Mouse (Mus musculus) Patski (cell line): ENCODE data around the gene Rassf8. TPM values are rescaled to one million over a fixed set of nuclear protein-coding genes. Genes with fewer than 3 reads are reported as not detected.
A peak's percentile ranks its signal among the peaks of the same experiment; 100 is the strongest.

Experiments used
- ATAC-seq: fragments of 100-300 bp; one replicate; pipeline ENCODE4 v1.8.0; 2021
- CTCF ChIA-PET: fragments of 350-600 bp; sonication (Branson Sonifier 250); formaldehyde crosslinking; loops from one replicate; lab custom pipeline; 2022; ENCODE audit warnings: inconsistent platforms; lab: Charles Lee
- POLR2A ChIA-PET: fragments of 350-600 bp; sonication (Branson Sonifier 250); formaldehyde crosslinking; loops from one replicate; lab custom pipeline; 2022; ENCODE audit warnings: antibody characterized with exemption, inconsistent platforms; lab: Charles Lee
- DNase-seq: peaks from one replicate; pipeline ENCODE4 v3.0.0-alpha.2; 2011; ENCODE audit warnings: low read depth, low spot score
- H3K27me3 ChIP-seq: fragments of 371-371 bp; one replicate; pipeline ENCODE4 v1.5.1; 2021
- CTCF ChIP-seq: fragments of 100-300 bp; IDR thresholded peaks from one replicate; pipeline ENCODE4 v1.5.1; 2021
- in situ Hi-C: fragments of 300-500 bp; cut with MboI; formaldehyde crosslinking; loops from 3 replicates; pipeline ENCODE4 v1.11.1; 2018; ENCODE audit warnings: low pct_unique_long_range_greater_than_20kb, mixed read lengths
- polyA plus RNA-seq: library from polyadenylated mRNA; unstranded; gene quantifications from one replicate; pipeline ENCODE4 v1.2.3, GENCODE M21; 2021

Rassf8 gene
- polyA plus RNA-seq, 1 experiment from 2014 or later, result 41.8 TPM

DNA sequence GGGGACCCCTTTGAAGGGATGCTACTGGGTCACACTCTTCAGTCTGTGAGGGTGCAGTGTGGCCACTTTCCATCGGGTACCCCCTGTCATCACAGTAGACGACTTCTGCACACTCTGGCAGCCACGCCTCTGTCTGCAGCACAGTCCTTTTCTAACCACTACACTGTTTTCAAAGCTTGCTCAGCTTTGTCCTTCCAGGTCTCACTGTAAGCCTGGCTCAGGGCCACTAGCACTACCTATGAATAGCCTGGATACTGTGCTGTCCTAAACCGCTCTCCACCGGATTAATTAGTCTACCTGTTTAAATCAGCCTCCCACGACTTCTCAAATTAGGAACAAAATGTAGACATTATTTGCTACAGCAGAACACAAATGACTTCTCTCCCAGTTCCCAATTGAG is 63.5 kb downstream of the Rassf8 start:
- no peaks in the 10 kb centered on the region for H3K27me3 ChIP-seq
- DNase-seq (no peak), ATAC-seq (no peak)
- in situ Hi-C loops, result no loop called here
- POLR2A ChIA-PET, result no interaction called here
- TF ChIP-seq CTCF, result no peak
- CTCF ChIA-PET, result interaction anchor here (1.9 kb wide), 1 partner anchor 16 kb away, joined by 6 read pairs; no protein-coding TSS in a partner anchor

DNA sequence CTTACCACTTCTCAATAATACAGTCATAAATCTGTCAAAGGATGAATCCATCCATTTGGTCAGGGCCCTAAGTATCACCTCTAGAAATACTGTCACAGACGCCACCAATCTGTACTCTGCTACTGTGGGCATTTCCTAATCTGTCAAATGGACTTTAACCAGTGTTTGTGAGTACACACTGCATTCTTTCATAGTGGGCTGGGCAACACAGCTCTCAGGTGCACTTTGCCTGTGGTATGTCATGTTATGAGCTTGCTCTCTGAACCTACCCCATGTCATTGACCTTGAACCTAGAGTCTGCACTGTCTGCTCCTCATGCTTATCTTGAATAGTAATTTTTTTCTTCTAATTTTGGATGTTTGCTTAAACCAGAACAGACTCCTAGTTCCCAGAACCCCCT is 64.6 kb downstream of the Rassf8 start:
- ChIA-PET POLR2A (no interaction called here), CTCF (no interaction called here)
- TF ChIP-seq CTCF, result no peak
- in situ Hi-C loops, result no loop called here
- ATAC-seq, result no peak
- H3K27me3 ChIP-seq, result no peaks in the 10 kb centered on the region
- DNase-seq, result no peak

GRCm38 (mm10) chr6:145815200-145815599 is 68.7 kb downstream of the Rassf8 start:
- ChIA-PET POLR2A (no interaction called here), CTCF (interaction anchor here (1.2 kb wide), 1 partner anchor 11 kb away, joined by 3 read pairs; no protein-coding TSS in a partner anchor)
- in situ Hi-C loops, result no loop called here
- no peak for ATAC-seq
- TF ChIP-seq CTCF, result no peak
- no peaks in the 10 kb centered on the region for H3K27me3 ChIP-seq
- no peak for DNase-seq

DNA sequence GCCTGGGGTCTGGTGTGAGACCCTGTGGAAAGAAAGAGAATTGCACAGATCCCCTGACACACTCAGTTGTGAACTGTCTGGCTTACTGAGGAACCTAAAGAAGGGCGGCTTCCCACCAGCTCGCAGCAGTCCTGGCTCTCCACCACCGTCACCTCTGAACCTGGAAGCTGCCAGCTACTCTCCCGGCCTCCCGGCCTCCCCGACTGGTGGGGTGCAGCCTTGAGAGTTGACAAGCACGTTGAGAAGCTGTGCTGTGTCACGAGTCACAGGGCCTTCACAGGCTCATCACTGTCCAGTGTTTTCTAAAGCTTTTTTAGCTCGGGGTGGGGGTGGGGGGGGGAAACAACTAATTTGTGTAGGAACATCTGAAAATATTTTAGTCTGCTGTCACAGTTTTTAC is 72.6 kb downstream of the Rassf8 start:
- ChIA-PET CTCF (no interaction called here), POLR2A (no interaction called here)
- no peak for DNase-seq
- no peak for TF ChIP-seq CTCF
- no peaks in the 10 kb centered on the region for H3K27me3 ChIP-seq
- no peak for ATAC-seq
- in situ Hi-C loops, result no loop called here

GRCm38 (mm10) chr6:145822218-145822617 is 75.7 kb downstream of the Rassf8 start:
- no peaks in the 10 kb centered on the region for H3K27me3 ChIP-seq
- in situ Hi-C loops, result loop anchor here (5.0 to 10.0 kb wide), 3 partner anchors 407 to 520 kb away; no protein-coding TSS in a partner anchor
- POLR2A ChIA-PET, result no interaction called here
- CTCF ChIA-PET, result interaction anchor here (1.6 kb wide), 1 partner anchor 10 kb away, joined by 4 read pairs; no protein-coding TSS in a partner anchor
- ATAC-seq, result no peak
- no peak for DNase-seq
- no peak for TF ChIP-seq CTCF

- in situ Hi-C loops, result loop anchor here (5.0 to 10.0 kb wide), 3 partner anchors 408 to 519 kb away; no protein-coding TSS in a partner anchor
- no peak for TF ChIP-seq CTCF
- DNase-seq (no peak), ATAC-seq (no peak)
- H3K27me3 ChIP-seq, result no peaks in the 10 kb centered on the region
- ChIA-PET CTCF (interaction anchor here (1.2 to 1.7 kb wide), 10 partner anchors 17 to 463 kb away, joined by 3 to 8 read pairs (median 4); no protein-coding TSS in a partner anchor), POLR2A (no interaction called here)
Measured at GRCm38 (mm10) chr6:145823103-145823502, 76.6 kb downstream of the Rassf8 start.

DNA sequence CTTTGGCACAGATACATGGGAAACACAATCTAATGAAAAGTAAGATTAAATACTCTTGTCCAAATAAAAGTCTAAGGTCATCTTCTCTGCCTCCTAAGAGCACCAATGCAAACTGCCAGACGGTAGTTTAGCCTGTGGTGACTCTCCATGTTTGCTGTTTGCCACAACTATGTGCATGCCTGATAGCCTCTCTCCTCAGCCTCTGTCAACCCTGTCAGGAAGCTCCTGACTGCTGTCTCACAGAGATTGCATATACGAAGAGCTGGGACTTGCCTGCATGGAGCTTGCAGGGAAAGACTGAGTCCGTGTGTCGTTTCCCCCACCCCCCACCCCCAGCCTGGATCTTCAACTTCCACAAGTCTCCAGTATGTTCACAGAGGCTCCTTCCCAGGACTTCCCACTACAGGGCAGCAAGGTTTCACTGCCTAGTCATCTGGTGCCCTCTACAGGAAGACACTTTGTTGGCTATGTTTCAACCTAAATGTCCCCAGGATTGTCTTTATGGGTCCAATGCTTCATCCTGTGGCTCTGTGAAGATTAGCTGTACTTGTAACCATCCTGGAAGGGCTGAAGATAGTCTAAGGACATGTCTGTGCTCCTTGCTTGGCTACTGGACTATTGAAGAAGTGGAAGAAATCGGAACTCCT is 77.2 kb downstream of the Rassf8 start:
- ATAC-seq (peak; percentile 73), DNase-seq (no peak)
- ChIA-PET CTCF (interaction anchor here (0.7 to 2.3 kb wide), 19 partner anchors 9 to 573 kb away, joined by 3 to 8 read pairs (median 4); no protein-coding TSS in a partner anchor), POLR2A (no interaction called here)
- H3K27me3 ChIP-seq, result no peaks in the 10 kb centered on the region
- peak; percentile 83 for TF ChIP-seq CTCF
- in situ Hi-C loops, result loop anchor here (5.0 to 10.0 kb wide), 3 partner anchors 409 to 519 kb away; no protein-coding TSS in a partner anchor

GRCm38 (mm10) chr6:145826305-145826704 is 79.8 kb downstream of the Rassf8 start:
- in situ Hi-C loops, result loop anchor here (10.0 kb wide), 1 partner anchor 412 kb away; no protein-coding TSS in a partner anchor
- CTCF ChIA-PET, result interaction anchor here (0.8 to 4.1 kb wide), 5 partner anchors 51 to 447 kb away, joined by 3 to 22 read pairs (median 3); no protein-coding TSS in a partner anchor
- DNase-seq (no peak), ATAC-seq (no peak)
- H3K27me3 ChIP-seq, result no peaks in the 10 kb centered on the region
- TF ChIP-seq CTCF, result no peak
- POLR2A ChIA-PET, result interaction anchor here (0.7 kb wide), 3 partner anchors 275 to 422 kb away, joined by 6 to 7 read pairs (median 7); no protein-coding TSS in a partner anchor

DNA sequence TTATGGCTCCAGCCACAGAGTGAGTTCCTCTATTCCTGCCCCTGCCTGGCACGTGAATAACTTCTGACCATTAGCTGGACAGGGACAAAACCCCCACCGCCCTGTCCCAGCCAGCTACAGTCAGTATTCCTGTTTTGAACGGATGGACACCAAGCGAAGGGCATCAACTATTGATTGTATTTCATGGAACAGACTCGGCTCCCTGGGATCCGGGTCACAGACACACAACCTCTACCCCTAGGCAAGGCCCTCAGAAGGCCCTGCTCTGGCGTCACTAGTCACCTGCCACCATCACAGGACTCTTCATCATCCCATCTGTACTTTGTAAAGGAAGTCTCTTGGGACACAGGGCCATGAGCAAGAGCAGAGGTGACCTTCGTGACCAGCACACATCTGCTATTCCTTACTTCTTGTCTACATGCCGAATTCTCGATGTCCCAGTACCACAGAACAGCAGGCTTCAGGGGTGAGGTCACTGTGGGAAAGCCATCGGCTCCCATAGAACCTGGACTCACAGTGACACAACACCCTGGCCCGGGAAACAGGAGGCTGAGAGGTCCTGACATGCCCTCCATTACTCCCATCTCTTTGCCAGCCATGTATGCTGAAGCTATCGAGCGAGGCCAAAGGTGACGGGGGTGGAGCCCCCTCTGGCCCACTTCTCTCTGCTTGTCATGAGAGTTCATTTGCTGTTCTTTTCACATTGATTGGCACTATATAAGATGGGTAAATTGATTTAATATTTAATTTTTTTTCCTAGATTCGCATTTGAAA is 82.7 kb downstream of the Rassf8 start:
- CTCF ChIA-PET, result interaction anchor here (0.7 to 4.1 kb wide), 7 partner anchors 12 to 576 kb away, joined by 3 to 22 read pairs (median 3); no protein-coding TSS in a partner anchor
- H3K27me3 ChIP-seq, result no peaks in the 10 kb centered on the region
- TF ChIP-seq CTCF, result no peak
- DNase-seq (no peak), ATAC-seq (no peak)
- POLR2A ChIA-PET, result no interaction called here
- in situ Hi-C loops, result loop anchor here (10.0 kb wide), 1 partner anchor 414 kb away; no protein-coding TSS in a partner anchor

- in situ Hi-C loops, result loop anchor here (5.0 kb wide), 2 partner anchors 442 to 577 kb away; no protein-coding TSS in a partner anchor
- CTCF ChIA-PET, result interaction anchor here (0.7 to 1.8 kb wide), 5 partner anchors 13 to 575 kb away, joined by 3 to 4 read pairs (median 3); no protein-coding TSS in a partner anchor
- H3K27me3 ChIP-seq, result no peaks in the 10 kb centered on the region
- TF ChIP-seq CTCF, result peak; percentile 96
- POLR2A ChIA-PET, result no interaction called here
- DNase-seq, result no peak
- no peak for ATAC-seq
Measured at GRCm38 (mm10) chr6:145830117-145830516, 83.6 kb downstream of the Rassf8 start.
